Mouse (Mus musculus): ENCODE results near the gene Dpy19l3. TPM values are rescaled to one million over a fixed set of nuclear protein-coding genes. Genes with fewer than 3 reads are reported as not detected.

The Dpy19l3 gene
- polyA plus RNA-seq, 1 experiment = 1.5 TPM

DNA sequence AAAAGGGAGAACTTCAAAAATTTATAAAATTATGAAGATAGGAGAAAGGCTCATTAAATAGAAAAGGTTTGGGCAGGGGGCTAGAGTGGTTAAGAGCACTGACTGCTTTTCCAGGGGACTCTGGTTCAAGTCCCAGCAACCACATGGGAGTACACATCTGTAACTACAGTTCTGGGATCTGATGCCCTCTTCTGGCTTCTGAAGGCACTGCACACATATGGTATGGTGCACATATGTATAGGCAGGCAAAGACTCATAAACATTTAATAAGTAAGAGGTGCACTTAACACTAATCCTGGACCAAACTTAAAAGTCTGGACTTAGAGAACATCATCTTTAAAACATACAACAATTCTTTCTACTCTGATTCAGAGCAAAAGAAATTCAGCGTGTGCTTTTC lies 56.2 kb downstream of the Dpy19l3 start:
- TF ChIP-seq POLR2A (IDR thresholded peaks at IDR 0.05; ENCODE audit: borderline replicate concordance, low read depth, low read length) = no peak
- no peak for TF ChIP-seq CTCF (IDR thresholded peaks at IDR 0.05; ENCODE audit: low read depth, low read length)

DNA sequence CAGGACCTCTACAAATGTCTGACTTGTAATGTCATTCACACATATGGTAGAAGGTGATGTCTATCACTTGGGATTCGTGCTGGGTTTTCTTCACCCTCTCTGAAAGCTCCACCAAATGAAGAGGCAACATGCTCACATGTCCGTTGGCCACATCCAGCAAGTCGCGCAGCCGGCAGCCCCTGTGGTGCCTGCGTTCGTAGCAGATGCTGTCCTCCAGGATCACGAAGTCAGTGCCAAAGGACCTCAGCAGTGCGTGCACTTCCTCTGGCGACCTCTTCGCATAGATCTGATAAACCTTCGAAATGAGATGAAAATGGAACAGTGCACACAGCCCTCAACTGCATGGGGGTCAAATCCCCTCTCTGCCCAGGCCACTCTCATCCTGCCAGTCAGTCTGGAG lies 61.6 kb downstream of the Dpy19l3 start:
- Histone ChIP-seq H3K27ac (ENCODE audit: insufficient read depth, low read depth, low read length) (no peak overlapping the region), H3K4me3 (ENCODE audit: insufficient read depth, low read length) (no peak overlapping the region), H3K4me1 (ENCODE audit: control insufficient read depth, insufficient read depth, low read length) (no peaks in the 10 kb centered on the region)
- no peak for TF ChIP-seq CTCF (IDR thresholded peaks at IDR 0.05; ENCODE audit: low read depth, low read length)
- TF ChIP-seq POLR2A (IDR thresholded peaks at IDR 0.05; ENCODE audit: borderline replicate concordance, low read depth, low read length) = no peak

More for the DNA sequence above, 56.2 kb downstream of the Dpy19l3 start:
- Histone ChIP-seq H3K4me1 (ENCODE audit: control insufficient read depth, insufficient read depth, low read length) (no peaks in the 10 kb centered on the region), H3K4me3 (ENCODE audit: insufficient read depth, low read length) (no peak overlapping the region), H3K27ac (ENCODE audit: insufficient read depth, low read depth, low read length) (no peak overlapping the region)

DNA sequence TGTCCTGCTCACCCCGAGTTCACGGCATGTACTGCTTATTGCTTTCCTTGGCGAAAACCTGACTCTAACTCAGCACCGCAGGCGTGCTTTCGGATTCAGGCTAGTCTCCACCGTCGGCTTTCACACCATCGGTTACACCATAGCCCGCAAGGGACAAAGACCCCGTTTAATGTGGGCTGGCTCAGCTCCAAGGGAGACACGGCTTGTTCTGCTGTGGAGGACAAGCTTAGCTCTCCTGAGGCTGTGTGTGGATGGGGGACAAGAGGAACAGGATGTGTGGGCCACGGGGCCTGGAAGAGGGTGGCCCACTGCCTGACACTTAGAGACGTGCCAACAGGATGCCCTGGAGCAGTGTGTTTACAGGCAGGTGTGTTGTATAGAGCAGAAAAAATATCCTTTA lies 62.1 kb downstream of the Dpy19l3 start:
- Histone ChIP-seq H3K4me3 (ENCODE audit: insufficient read depth, low read length) (no peak overlapping the region), H3K4me1 (ENCODE audit: control insufficient read depth, insufficient read depth, low read length) (no peaks in the 10 kb centered on the region), H3K27ac (ENCODE audit: insufficient read depth, low read depth, low read length) (no peak overlapping the region)
- TF ChIP-seq POLR2A (IDR thresholded peaks at IDR 0.05; ENCODE audit: borderline replicate concordance, low read depth, low read length) (no peak), CTCF (IDR thresholded peaks at IDR 0.05; ENCODE audit: low read depth, low read length) (no peak)

DNA sequence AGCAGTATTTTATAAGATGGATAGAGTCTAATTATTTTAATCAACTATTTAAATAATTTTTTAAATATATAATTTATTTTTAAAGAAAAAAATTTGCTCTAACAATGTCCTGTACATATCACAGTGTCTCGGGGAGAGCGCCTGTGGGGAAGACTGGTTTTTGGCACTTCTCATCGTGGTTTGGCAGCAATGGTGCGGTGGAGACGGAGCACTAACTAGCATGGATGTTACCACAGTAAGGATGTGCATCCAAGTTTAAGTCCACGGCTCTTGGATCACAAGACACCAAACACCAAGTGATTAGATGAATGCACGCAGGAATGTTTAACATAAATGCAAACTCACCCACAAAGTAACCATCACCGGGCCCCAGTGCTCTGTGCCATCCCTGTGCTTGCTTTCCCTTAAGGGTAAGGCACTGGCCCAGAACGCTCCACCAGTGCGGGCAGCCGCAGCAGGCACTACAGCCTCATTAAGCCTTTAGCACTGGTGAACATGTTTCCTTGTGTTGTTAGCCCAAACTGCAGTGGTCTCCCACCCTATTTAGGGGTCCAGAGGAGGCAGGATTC lies 65.4 kb downstream of the Dpy19l3 start:
- H3K27ac ChIP-seq (ENCODE audit: insufficient read depth, low read depth, low read length) = no peak overlapping the region
- H3K4me1 ChIP-seq (ENCODE audit: control insufficient read depth, insufficient read depth, low read length) = no peaks in the 10 kb centered on the region
- TF ChIP-seq CTCF (IDR thresholded peaks at IDR 0.05; ENCODE audit: low read depth, low read length) (no peak), POLR2A (IDR thresholded peaks at IDR 0.05; ENCODE audit: borderline replicate concordance, low read depth, low read length) (no peak)
- H3K4me3 ChIP-seq (ENCODE audit: insufficient read depth, low read length) = no peak overlapping the region

DNA sequence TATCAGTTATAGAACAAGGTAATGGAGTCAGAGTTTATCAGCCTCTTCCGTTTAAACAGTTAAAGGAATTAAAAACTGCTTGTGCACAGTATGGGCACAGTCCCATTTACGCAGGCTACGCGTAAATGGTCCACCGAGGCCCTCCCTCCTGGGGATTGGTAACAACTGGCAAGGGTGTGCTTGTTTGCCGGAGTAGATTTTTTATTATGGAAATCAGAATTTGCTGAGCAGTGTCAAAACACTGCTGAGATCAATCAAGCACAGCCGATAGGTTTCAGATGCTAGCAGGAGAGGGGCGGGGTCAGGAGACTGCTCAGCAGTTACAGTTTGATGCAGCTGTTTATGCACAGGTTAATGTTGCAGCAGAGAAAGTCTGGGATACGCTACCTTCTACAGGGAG lies 66.0 kb downstream of the Dpy19l3 start:
- Histone ChIP-seq H3K4me1 (ENCODE audit: control insufficient read depth, insufficient read depth, low read length) (no peaks in the 10 kb centered on the region), H3K27ac (ENCODE audit: insufficient read depth, low read depth, low read length) (no peak overlapping the region)
- TF ChIP-seq POLR2A (IDR thresholded peaks at IDR 0.05; ENCODE audit: borderline replicate concordance, low read depth, low read length) (no peak), CTCF (IDR thresholded peaks at IDR 0.05; ENCODE audit: low read depth, low read length) (no peak)

DNA sequence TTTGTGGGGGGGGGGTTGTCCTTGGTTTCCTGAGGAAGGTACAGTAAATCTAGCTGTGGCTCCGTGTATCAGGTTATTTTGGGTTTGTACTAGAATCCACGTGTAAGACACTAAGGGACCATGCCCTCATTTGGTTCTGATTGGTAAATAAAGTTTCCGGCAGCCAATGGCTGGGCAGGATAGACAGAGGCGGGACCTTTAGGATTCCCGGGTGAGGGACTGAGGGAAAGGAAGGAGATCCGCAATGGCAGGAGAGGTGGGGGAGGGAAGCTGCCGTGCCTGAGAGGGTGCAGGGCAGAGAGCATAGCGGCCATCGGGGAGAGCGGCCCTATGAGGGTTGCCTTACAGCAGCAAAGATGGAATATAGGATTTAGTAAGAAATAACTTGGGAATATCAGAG lies 67.0 kb downstream of the Dpy19l3 start:
- H3K4me3 ChIP-seq (ENCODE audit: insufficient read depth, low read length) = peak overlapping the region; percentile 12; the same call in 1 of the 2 replicates
- H3K4me1 ChIP-seq (ENCODE audit: control insufficient read depth, insufficient read depth, low read length) = no peaks in the 10 kb centered on the region
- TF ChIP-seq CTCF (IDR thresholded peaks at IDR 0.05; ENCODE audit: low read depth, low read length) (no peak), POLR2A (IDR thresholded peaks at IDR 0.05; ENCODE audit: borderline replicate concordance, low read depth, low read length) (no peak)
- no peak overlapping the region for H3K27ac ChIP-seq (ENCODE audit: insufficient read depth, low read depth, low read length)

More for the DNA sequence above, 66.0 kb downstream of the Dpy19l3 start:
- H3K4me3 ChIP-seq (ENCODE audit: insufficient read depth, low read length) = no peak overlapping the region

DNA sequence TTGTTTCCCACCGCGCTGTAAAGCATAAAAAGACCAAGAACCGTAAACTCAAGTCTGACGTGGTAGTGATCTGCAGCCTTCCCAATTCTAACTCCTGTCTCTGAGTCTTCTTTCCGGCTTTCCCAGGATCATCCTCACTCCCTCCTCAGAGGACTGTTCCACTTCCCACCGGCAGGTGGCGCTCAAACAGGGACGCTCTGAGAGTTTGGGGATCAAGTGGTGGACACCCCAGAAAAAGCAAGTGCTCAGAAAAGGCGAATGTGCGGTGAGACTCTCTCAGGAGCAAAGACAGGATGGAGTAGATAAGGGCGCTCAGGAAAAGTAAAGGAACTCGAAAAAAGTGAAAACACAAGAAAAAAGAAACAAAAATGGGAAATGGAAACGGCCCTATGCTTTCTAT lies 67.5 kb downstream of the Dpy19l3 start:
- peak overlapping the region; percentile 12; the same call in 1 of the 2 replicates for H3K4me3 ChIP-seq (ENCODE audit: insufficient read depth, low read length)
- TF ChIP-seq CTCF (IDR thresholded peaks at IDR 0.05; ENCODE audit: low read depth, low read length) = peak; percentile 98
- no peak for TF ChIP-seq POLR2A (IDR thresholded peaks at IDR 0.05; ENCODE audit: borderline replicate concordance, low read depth, low read length)
- no peak overlapping the region for H3K27ac ChIP-seq (ENCODE audit: insufficient read depth, low read depth, low read length)
- H3K4me1 ChIP-seq (ENCODE audit: control insufficient read depth, insufficient read depth, low read length) = no peaks in the 10 kb centered on the region

DNA sequence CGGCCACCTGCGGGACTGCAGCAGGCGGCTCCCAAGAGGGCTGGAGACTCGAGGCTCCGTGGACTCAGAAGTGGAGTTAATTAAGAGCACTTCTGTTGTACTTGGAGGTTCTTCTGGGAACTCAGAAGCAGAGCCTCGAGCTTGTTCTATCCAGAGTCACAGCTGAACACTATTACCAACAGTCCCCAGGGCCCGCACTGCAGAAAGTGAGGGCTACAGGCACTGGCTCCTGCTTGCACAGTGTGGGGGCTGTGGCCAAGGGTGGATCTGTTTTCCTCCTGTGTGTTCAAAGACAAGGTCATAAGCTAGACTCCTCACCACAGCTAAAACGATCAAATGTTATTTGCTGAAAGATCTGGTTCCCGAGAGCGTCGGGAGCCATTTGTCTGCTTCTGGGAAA lies 68.0 kb downstream of the Dpy19l3 start:
- Histone ChIP-seq H3K27ac (ENCODE audit: insufficient read depth, low read depth, low read length) (no peak overlapping the region), H3K4me1 (ENCODE audit: control insufficient read depth, insufficient read depth, low read length) (no peaks in the 10 kb centered on the region), H3K4me3 (ENCODE audit: insufficient read depth, low read length) (no peak overlapping the region)
- TF ChIP-seq CTCF (IDR thresholded peaks at IDR 0.05; ENCODE audit: low read depth, low read length) (no peak), POLR2A (IDR thresholded peaks at IDR 0.05; ENCODE audit: borderline replicate concordance, low read depth, low read length) (no peak)

DNA sequence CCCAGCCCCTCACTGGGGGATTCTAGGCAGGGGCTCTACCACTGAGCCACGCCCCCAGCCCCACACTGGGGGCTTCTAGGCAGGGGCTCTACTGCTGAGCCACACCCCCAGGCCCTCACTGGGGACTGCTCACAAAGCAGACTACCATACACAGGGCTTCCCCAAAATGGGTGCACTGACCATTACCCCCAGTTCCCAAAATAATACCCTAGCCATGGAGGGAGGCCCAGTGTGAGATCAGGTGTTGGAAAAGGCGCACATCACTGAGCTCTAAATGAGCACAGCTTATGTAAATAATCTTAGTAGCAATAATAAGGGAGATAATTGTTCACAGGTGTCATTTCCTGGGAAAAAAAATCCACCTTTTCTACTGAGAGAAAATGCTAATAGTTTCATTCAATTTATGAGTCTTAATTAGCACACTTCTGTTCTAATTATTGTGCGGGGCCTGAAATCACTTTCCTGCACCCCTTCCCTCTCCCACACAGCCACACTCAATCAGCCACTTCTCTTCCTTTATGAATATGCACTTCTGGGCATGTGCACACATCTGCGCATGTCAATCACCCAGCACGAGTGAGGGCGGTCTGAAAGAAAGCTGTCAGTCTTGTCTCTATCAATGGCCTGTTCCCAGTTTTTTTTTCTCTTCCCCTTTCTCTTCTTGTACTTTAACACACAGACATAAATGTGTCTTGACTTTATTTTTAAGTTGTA lies 70.7 kb downstream of the Dpy19l3 start:
- TF ChIP-seq POLR2A (IDR thresholded peaks at IDR 0.05; ENCODE audit: borderline replicate concordance, low read depth, low read length) = no peak
- TF ChIP-seq CTCF (IDR thresholded peaks at IDR 0.05; ENCODE audit: low read depth, low read length) = no peak
- H3K4me3 ChIP-seq (ENCODE audit: insufficient read depth, low read length) = no peak overlapping the region
- no peak overlapping the region for H3K27ac ChIP-seq (ENCODE audit: insufficient read depth, low read depth, low read length)
- no peaks in the 10 kb centered on the region for H3K4me1 ChIP-seq (ENCODE audit: control insufficient read depth, insufficient read depth, low read length)

DNA sequence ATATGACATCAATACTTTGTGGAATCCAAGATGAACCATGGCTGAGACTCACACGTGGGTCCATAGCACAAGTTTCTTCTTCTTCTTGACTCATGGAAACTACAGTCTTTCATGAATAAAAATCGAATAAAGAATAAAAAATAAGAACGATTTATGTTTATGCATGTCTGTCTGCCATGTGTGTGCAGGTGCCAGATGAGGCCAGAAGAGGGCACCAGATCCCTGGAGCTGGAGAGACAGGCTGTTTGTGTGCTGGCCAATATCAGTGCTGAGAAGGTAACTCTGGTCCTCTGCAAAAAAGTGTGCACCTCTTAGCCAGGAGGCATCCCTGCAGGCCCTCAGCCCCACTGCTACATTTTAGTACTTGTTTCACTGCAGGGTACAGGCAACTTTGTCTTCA lies 72.7 kb downstream of the Dpy19l3 start:
- Histone ChIP-seq H3K27ac (ENCODE audit: insufficient read depth, low read depth, low read length) (no peak overlapping the region), H3K4me3 (ENCODE audit: insufficient read depth, low read length) (no peak overlapping the region), H3K4me1 (ENCODE audit: control insufficient read depth, insufficient read depth, low read length) (no peaks in the 10 kb centered on the region)
- TF ChIP-seq POLR2A (IDR thresholded peaks at IDR 0.05; ENCODE audit: borderline replicate concordance, low read depth, low read length) (no peak), CTCF (IDR thresholded peaks at IDR 0.05; ENCODE audit: low read depth, low read length) (no peak)

Measured in bone marrow macrophage, adult 2 months (primary cell).